Mouse (Mus musculus): Measurements from ENCODE around the gene Pate4. TPM values are rescaled to one million over a fixed set of nuclear protein-coding genes. Genes with fewer than 3 reads are reported as not detected.
"Not testable (repeated sequence)": the region's sequence is repeated elsewhere in the genome, so short reads cannot be mapped to it uniquely, and the experiment has no call there.

Gene Pate4
- polyA plus RNA-seq (2016; fragmentation: Nextera tagmentation; extraction: Ambion mirVana), result not detected in 2 replicates

DNA sequence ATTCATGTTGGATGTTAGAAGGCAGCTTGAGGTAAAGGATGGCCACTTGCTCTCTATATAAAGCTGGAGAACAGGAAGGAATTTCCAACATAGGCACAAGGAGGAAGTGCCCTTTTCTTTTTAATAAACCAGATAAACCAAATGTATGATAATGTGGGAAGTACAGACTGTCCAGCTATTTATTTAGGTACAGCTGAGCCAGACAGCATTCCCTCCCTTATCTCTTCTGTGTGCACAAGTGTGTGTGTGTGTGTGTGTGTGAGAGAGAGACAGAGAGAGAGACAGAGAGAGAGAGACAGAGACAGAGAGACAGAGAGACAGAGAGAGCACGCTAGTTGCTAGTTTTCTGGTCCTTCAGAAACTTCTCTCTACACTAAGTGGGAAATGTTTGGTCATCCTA is at the start of gene Pate4:
Gene Pate4, minus strand, starts transcription at position 101 of the 400 bp plus-strand sequence.
- H3K4me1 ChIP-seq, result no peaks in the 10 kb centered on the region
- no peak within 1 kb of the TSS for H3K9ac ChIP-seq
- no peak within 1 kb of the TSS for H3K27ac ChIP-seq
- H3K27me3 ChIP-seq, result no peaks in the 10 kb centered on the region
- 83% methylated on average over 1 of the region's 1 CpGs for WGBS
- no peak within 1 kb of the TSS for H3K4me3 ChIP-seq
- ATAC-seq (ENCODE audit: low FRiP score), result no peak
- no peak within 1 kb of the TSS for H3K4me2 ChIP-seq (replicated peaks)
- no peaks in the 10 kb centered on the region for H3K9me3 ChIP-seq (replicated peaks)
- H3K36me3 ChIP-seq, result no peaks in the 10 kb centered on the region

DNA sequence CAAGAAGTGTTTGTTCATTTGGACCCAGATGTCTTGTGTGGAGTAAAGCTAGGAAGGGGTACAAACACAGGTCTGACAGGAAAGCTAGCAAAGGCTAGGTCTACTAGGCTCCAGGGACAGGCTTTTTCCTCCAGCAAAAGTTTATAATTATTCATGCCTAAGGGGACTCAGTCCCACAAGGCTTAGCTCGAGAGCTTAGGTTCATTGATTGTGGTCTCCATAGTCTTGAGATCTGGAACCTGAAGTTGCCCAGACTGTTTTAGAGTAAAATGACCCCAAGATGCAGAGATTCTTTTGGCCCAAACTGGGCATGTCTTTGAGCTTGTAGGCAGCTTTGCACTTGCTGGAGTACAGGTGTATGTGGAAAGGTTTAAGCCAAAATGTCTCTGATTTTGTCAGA is 36.4 kb upstream of the Pate4 start, which contains the start of gene Pate3:
Gene Pate3, minus strand, starts transcription at position 101 of the 400 bp plus-strand sequence.
- no peak within 1 kb of the TSS for H3K9ac ChIP-seq
- H3K36me3 ChIP-seq, result no peaks in the 10 kb centered on the region
- no peak within 1 kb of the TSS for H3K4me3 ChIP-seq
- H3K9me3 ChIP-seq (replicated peaks), result peaks cover 8% of the 10 kb centered on the region; the same call in 1 of the 2 replicates
- no peaks in the 10 kb centered on the region for H3K27me3 ChIP-seq
- no peak within 1 kb of the TSS for H3K27ac ChIP-seq
- 93% methylated on average over 1 of the region's 1 CpGs for WGBS
- H3K4me2 ChIP-seq (replicated peaks), result no peak within 1 kb of the TSS
- ATAC-seq (ENCODE audit: low FRiP score), result no peak
- H3K4me1 ChIP-seq, result no peaks in the 10 kb centered on the region

DNA sequence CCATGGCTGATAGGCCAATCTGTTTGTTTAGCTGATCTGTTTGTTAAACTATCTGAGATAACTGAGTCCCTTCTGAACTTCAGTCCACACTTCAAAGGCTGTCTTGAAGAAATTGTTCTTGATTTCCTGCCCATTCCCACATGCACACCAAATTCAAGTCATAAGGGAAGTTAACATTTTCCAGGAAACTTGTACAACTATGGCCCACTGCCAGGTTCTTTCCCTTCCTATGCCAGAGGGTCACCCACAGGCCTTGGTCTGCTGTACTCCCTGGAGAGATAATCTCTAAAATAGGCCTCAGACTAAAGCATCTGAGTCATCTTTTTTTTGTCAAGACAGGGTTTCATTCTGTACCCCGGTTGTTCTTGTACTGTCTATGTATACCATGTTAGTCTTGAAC is 21.2 kb upstream of the Pate4 start:
- no peak for ATAC-seq (ENCODE audit: low FRiP score)
- no peaks in the 10 kb centered on the region for H3K9me3 ChIP-seq (replicated peaks)
- no peak overlapping the region for H3K4me3 ChIP-seq
- no peaks in the 10 kb centered on the region for H3K27me3 ChIP-seq
- H3K36me3 ChIP-seq, result no peaks in the 10 kb centered on the region
- no peak overlapping the region for H3K9ac ChIP-seq
- no peak overlapping the region for H3K27ac ChIP-seq
- no peaks in the 10 kb centered on the region for H3K4me1 ChIP-seq
- 88% methylated on average over 1 of the region's 1 CpGs for WGBS
- H3K4me2 ChIP-seq (replicated peaks), result no peak overlapping the region

DNA sequence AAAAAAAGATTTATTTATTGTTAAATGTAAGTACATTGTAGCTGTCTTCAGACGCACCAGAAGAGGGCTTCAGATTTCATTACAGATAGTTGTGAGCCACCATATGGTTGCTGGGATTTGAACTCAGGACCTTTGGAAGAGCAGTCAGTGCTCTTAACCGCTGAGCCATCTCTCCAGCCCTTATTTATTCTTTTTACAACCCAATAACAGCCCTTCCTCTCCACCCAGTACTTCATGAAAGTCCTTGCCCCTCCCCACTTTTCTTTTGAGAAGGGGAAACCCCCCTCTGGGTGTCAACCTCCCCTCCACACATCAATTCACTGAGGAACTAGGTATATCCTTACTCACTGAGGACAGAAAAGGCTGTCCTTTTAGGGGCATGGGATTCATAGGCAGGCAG is 5.0 kb upstream of the Pate4 start:
- 71% methylated on average over 2 of the region's 2 CpGs for WGBS
- H3K27me3 ChIP-seq; H3K27ac ChIP-seq; H3K4me3 ChIP-seq; H3K4me2 ChIP-seq (replicated peaks); H3K4me1 ChIP-seq; H3K9ac ChIP-seq; H3K36me3 ChIP-seq; ATAC-seq (ENCODE audit: low FRiP score); H3K9me3 ChIP-seq (replicated peaks): not testable (repeated sequence)

DNA sequence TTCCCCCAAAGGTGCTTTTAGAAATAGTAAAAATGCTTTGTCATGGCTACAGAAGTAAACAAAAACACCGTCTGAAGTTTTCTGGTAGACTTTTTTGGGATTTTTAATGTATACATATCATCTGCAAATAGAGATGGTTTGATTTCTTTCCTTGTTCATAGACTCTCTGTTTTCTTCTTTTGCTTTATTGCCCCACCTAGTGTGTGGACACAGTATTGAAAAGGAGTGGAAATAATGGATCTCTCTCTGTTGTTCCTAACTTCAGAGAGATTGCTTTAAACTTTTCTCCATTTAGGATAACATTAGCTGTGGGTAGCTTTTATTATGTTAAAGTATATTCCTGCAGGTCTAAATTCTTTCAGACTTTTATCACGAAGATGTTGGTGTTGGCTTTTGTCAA is 2.3 kb upstream of the Pate4 start:
- Histone ChIP-seq H3K36me3 (no peaks in the 10 kb centered on the region), H3K4me3 (no peak overlapping the region), H3K4me1 (no peaks in the 10 kb centered on the region), H3K4me2 (replicated peaks) (no peak overlapping the region), H3K9ac (no peak overlapping the region), H3K27me3 (no peaks in the 10 kb centered on the region), H3K27ac (no peak overlapping the region), H3K9me3 (replicated peaks) (no peaks in the 10 kb centered on the region)
- WGBS, result 22% methylated on average over 2 of the region's 2 CpGs
- ATAC-seq (ENCODE audit: low FRiP score), result no peak

- no peak overlapping the region for H3K4me2 ChIP-seq (replicated peaks)
- H3K27me3 ChIP-seq, result no peaks in the 10 kb centered on the region
- ATAC-seq (ENCODE audit: low FRiP score), result no peak
- no peaks in the 10 kb centered on the region for H3K4me1 ChIP-seq
- 70% methylated on average over 8 of the region's 8 CpGs for WGBS
- no peaks in the 10 kb centered on the region for H3K36me3 ChIP-seq
- no peak overlapping the region for H3K9ac ChIP-seq
- no peaks in the 10 kb centered on the region for H3K9me3 ChIP-seq (replicated peaks)
- H3K4me3 ChIP-seq, result no peak overlapping the region
- H3K27ac ChIP-seq, result no peak overlapping the region
These were observed 3.9 kb downstream of the Pate4 start for GRCm38 (mm10) chr9:35607647-35608405.

DNA sequence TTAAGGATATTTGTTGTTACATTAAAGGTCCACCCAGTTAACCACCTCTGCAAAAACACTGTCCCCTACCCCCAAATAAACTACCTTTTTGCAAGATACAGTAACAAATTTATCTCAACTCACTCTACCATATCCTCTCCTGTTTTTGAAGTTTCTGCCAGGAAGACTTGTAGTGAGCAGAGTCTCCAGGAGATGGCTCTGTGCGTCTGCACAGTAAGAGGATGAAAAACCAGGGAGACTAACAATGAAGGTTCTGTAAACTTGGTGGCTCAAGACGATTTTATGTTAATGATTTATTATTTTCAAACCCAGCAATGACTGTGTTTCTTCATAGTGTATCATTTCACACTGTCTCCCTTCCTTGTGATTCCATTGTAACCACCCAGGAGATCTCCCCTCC is 18.8 kb downstream of the Pate4 start:
- no peak for ATAC-seq (ENCODE audit: low FRiP score)
- Histone ChIP-seq H3K4me1 (no peaks in the 10 kb centered on the region), H3K9ac (no peak overlapping the region), H3K4me2 (replicated peaks) (no peak overlapping the region), H3K27ac (no peak overlapping the region), H3K36me3 (no peaks in the 10 kb centered on the region), H3K9me3 (replicated peaks) (no peaks in the 10 kb centered on the region; the same call in 1 of the 2 replicates), H3K4me3 (no peak overlapping the region), H3K27me3 (no peaks in the 10 kb centered on the region)
- 5% methylated on average over 2 of the region's 2 CpGs for WGBS

DNA sequence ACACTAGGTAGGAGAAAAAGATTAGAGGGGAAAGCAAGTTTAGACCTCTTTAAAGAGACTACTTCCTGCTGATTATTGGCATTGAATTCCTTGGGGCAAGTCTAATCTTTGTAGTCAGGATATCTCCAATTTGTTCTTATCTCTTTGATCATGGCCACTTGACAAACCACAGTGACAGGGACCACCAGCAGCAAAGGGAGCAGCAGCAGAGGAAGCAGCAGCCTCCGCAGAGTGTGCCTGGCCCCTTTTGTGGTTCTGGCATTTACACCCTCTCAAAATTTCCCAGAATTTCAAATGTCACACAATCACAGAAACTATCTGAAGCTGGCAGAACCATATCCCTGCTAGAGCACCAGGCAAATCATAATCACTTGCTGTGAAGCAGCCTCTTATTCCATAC is 24.1 kb downstream of the Pate4 start:
- Histone ChIP-seq H3K27ac (no peak overlapping the region), H3K4me3 (no peak overlapping the region), H3K9me3 (replicated peaks) (no peaks in the 10 kb centered on the region; the same call in 1 of the 2 replicates), H3K4me1 (no peaks in the 10 kb centered on the region), H3K36me3 (no peaks in the 10 kb centered on the region), H3K27me3 (no peaks in the 10 kb centered on the region), H3K4me2 (replicated peaks) (no peak overlapping the region), H3K9ac (no peak overlapping the region)
- no peak for ATAC-seq (ENCODE audit: low FRiP score)
- WGBS, result 79% methylated on average over 1 of the region's 1 CpGs

DNA sequence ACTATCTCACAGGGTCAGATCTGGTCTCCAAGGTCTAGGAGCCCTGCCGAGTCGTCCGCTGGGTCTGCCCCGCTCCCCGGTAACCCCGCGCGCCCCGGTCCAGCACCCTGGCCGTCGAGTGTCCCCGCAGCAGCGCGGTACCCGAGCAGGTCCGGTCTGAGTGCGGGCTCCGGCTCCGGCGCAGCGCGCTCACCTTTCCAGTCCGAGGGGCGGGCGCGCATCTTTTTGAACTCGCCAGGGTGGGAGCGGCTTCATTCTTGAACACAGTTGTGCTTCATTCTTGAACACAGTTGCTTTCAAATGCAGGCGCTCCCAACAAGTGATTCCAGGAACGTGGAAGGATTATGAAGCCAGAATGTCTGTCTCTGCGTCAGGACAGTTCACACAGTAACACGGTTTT is 37.3 kb downstream of the Pate4 start:
- H3K9me3 ChIP-seq (replicated peaks), result no peaks in the 10 kb centered on the region
- peaks cover 5% of the 10 kb centered on the region for H3K4me1 ChIP-seq
- H3K36me3 ChIP-seq, result no peaks in the 10 kb centered on the region
- H3K9ac ChIP-seq, result peak overlapping the region; percentile 47
- peak overlapping the region; percentile 55 for H3K4me2 ChIP-seq (replicated peaks)
- no peak for ATAC-seq (ENCODE audit: low FRiP score)
- 5% methylated on average over 32 of the region's 32 CpGs for WGBS
- peaks cover 14% of the 10 kb centered on the region for H3K27me3 ChIP-seq
- no peak overlapping the region for H3K27ac ChIP-seq
- peak overlapping the region; percentile 29 for H3K4me3 ChIP-seq

DNA sequence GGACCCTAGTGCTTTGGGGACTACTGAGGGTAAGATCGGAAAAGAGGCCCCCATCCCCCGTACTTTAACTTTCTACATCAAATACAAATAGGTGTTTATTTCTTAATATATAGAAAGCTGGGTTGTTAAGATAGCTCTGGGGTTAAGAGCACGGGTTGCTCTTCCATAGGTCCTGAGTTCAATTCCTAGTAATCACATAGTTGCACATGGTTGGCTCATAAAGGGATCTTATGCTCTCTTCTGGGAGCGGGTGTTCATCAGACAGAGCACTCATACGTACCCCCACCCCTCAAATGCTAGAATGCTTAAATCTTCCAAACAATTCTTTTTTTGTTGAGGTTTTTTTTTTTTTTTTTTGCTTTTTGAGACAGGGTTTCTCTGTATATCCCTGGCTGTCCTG is 41.1 kb downstream of the Pate4 start:
- Histone ChIP-seq H3K36me3 (peaks cover 18% of the 10 kb centered on the region), H3K9me3 (replicated peaks) (no peaks in the 10 kb centered on the region), H3K27me3 (peaks cover 14% of the 10 kb centered on the region), H3K9ac (peak overlapping the region; percentile 59), H3K4me3 (peak overlapping the region; percentile 73), H3K27ac (peak overlapping the region; percentile 91; the same call in 1 of the 2 replicates), H3K4me2 (replicated peaks) (peak overlapping the region; percentile 71), H3K4me1 (peaks cover 14% of the 10 kb centered on the region)
- peak; percentile 20; the same call in 1 of the 2 replicates for ATAC-seq (ENCODE audit: low FRiP score)
- 11% methylated on average over 5 of the region's 5 CpGs for WGBS

GRCm38 (mm10) chr9:35569571-35570534 is 41.9 kb downstream of the Pate4 start, which contains the start of the genes Pate2 and Hyls1:
Gene Pate2 (plus strand): TSS chr9:35570284.
Gene Hyls1 (minus strand): TSS chr9:35570398.
- H3K4me1 ChIP-seq, result peaks cover 14% of the 10 kb centered on the region
- peak within 1 kb of the TSS; percentile 75 for H3K9ac ChIP-seq
- H3K4me3 ChIP-seq, result peak within 1 kb of the TSS; percentile 73
- peaks cover 26% of the 10 kb centered on the region for H3K36me3 ChIP-seq
- no peaks in the 10 kb centered on the region for H3K9me3 ChIP-seq (replicated peaks)
- WGBS, result under 1% methylated on average over 86 of the region's 86 CpGs
- peak within 1 kb of the TSS; percentile 91 for H3K27ac ChIP-seq
- peaks cover 11% of the 10 kb centered on the region for H3K27me3 ChIP-seq
- peak; percentile 98 for ATAC-seq (ENCODE audit: low FRiP score)
- peak within 1 kb of the TSS; percentile 71 for H3K4me2 ChIP-seq (replicated peaks)

DNA sequence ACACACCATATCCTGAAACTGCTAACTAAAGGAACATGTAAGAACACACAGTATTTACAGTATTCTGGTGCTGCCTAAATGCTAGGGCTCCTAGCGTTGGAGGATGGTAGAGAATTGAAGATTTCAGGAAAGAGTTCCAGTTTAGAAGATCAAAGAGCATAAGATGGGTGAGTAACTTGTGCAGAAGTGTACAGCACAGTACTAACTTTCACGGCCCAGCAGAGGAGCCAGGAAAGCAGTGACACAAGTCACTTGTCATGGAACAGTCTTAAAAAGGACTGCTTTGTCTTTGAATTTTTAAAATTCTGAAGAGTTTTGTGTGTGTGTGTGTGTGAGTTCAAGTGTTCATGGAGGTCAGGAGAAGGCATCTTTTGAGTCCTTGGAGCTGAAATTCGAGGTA is 43.7 kb downstream of the Pate4 start:
- H3K27me3 ChIP-seq, result no peaks in the 10 kb centered on the region
- no peak overlapping the region for H3K4me2 ChIP-seq (replicated peaks)
- H3K4me1 ChIP-seq, result peaks cover 10% of the 10 kb centered on the region
- 85% methylated on average over 3 of the region's 3 CpGs for WGBS
- H3K27ac ChIP-seq, result no peak overlapping the region
- ATAC-seq (ENCODE audit: low FRiP score), result no peak
- no peak overlapping the region for H3K4me3 ChIP-seq
- H3K36me3 ChIP-seq, result peaks cover 30% of the 10 kb centered on the region
- H3K9ac ChIP-seq, result no peak overlapping the region
- no peaks in the 10 kb centered on the region for H3K9me3 ChIP-seq (replicated peaks)
